Mouse (Mus musculus): ENCODE results near the gene Slit2. TPM values are rescaled to one million over a fixed set of nuclear protein-coding genes. Genes with fewer than 3 reads are reported as not detected.

Gene Slit2
- total RNA-seq, 1 experiment from 2014 or later, result 0.84 TPM

DNA sequence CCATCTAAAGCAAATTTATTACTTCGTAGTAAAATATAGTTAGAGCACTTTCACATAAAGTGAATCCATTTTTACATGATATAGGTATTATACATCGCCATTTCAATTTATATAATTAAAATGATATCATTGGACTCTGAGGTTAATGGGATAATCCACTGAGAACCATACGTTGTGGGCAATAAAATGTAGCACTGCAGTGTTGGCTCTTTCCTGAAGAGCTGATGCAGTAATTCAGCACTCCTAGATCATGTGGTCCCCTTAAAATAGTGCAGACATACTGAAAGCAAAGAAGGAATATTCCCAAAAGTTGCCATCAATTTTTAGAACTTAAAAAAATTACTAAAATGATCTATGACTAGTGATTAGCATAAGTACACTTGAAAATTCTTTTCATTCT lies 177.9 kb downstream of the Slit2 start:
- ATAC-seq (replicated peaks in 1 of 2; ENCODE audit: insufficient read depth in 1 of 2, low FRiP score in 2 of 2, low TSS enrichment in 1 of 2, low read depth in 1 of 2, poor library complexity in 2 of 2, severe bottlenecking in 2 of 2), result no peak

DNA sequence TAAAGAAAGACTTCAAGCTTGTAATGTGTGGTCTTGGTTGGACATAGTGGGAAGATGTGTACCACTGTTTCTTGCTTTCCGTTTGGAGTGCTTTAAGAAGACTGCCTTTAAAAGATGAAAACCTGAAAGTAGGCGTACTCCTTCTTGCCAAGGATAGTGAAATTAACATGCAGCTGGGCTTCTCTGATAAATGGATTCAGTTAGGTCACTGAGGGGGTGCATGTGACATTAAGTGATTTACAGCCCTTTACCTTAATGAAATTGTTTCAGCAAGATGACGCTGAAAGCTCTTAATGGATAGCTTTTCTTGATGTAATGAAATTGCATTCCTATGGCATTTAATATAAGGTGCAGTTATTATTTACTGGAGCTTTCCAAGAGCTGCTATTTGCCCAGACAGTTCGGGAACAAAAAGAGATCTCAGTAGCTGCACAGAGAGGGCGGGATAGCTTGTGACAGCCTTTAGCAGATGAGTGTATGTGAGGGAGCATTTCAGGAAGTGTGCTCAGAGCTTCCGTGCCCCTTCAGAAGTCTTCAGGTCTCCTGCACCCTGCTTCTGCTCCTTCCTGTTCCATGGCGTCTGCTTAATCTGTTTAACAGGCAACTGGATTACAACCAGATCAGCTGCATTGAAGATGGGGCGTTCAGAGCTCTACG lies 198.8 kb downstream of the Slit2 start:
- ATAC-seq (replicated peaks in 1 of 2; ENCODE audit: insufficient read depth in 1 of 2, low FRiP score in 2 of 2, low TSS enrichment in 1 of 2, low read depth in 1 of 2, poor library complexity in 2 of 2, severe bottlenecking in 2 of 2), result no peak

DNA sequence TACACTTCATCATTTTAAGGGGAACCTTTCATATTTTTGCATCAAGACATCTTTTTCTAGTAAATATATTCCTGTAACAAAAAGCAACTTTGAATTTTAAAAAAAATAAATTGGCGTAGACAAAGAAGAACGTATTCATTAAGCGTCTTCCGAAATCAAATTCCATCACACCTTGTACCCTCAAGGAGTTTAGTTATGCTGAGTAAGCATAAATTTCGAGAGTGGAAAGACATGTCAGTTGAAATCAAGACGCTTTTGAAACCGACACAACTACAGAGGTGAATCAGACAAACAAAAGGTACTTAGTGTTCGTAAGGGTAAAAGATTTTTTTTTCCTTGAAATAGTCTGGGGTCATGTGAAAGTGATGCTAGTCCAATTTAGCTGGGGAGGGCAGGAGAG lies 201.4 kb downstream of the Slit2 start:
- ATAC-seq (replicated peaks in 1 of 2; ENCODE audit: insufficient read depth in 1 of 2, low FRiP score in 2 of 2, low TSS enrichment in 1 of 2, low read depth in 1 of 2, poor library complexity in 2 of 2, severe bottlenecking in 2 of 2), result no peak

DNA sequence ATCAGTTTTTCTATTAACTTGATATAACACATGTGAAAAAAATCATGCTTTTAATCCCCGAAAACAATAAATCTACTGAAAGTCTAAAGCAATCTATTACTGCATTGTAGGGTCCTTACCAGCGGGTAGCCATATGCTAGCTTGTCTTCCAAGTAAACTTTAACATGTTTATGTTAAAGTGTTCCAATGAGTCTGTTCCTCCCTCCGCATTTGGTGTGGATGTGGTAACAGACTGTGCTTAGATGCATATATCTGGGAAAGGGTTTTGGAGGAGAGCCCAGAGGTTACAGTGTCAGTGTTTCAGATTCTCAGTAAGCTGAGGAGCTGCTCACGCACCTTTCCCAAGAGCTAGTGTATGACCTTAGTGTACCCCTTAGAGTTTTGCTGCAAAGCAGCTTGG lies 204.9 kb downstream of the Slit2 start:
- no peak for ATAC-seq (replicated peaks in 1 of 2; ENCODE audit: insufficient read depth in 1 of 2, low FRiP score in 2 of 2, low TSS enrichment in 1 of 2, low read depth in 1 of 2, poor library complexity in 2 of 2, severe bottlenecking in 2 of 2)

DNA sequence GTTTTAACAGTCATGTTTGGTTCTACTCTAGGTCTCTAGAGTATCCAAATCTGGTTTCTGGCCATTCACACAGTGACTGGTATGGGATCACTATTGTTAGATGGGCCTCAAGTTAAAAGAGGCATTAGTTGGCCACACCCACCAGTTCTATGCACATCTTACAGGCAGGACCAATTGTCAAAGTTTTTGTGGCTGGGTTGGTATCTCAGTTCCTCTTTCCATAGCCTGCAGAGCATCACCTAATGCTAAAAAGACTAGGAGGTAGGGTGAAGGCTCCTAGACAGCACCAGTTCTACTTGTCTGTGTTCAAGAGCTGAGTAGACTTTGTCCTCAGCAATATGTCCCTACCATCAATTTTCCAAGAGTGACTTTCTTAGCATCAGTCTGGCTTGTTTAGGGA lies 216.4 kb downstream of the Slit2 start:
- ATAC-seq (replicated peaks in 1 of 2; ENCODE audit: insufficient read depth in 1 of 2, low FRiP score in 2 of 2, low TSS enrichment in 1 of 2, low read depth in 1 of 2, poor library complexity in 2 of 2, severe bottlenecking in 2 of 2), result no peak

DNA sequence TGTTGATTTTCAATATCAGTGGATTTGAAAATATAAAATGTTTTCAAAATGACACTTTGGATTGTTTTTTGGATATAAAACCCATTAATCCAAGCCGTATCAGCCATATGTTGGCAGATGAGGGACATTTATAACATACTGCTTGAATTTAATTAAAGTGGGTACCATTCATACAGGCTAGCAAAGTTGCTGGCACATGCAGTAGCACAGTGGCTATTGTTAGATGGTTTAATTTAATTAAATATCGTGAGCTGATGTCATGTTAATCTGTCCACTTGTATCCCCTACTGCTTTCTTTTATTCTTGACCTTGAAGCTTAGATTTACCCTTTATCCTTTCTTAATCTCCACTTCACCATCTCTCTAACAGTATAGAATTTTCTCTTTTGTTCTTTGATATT lies 232.3 kb downstream of the Slit2 start:
- no peak for ATAC-seq (replicated peaks in 1 of 2; ENCODE audit: insufficient read depth in 1 of 2, low FRiP score in 2 of 2, low TSS enrichment in 1 of 2, low read depth in 1 of 2, poor library complexity in 2 of 2, severe bottlenecking in 2 of 2)

DNA sequence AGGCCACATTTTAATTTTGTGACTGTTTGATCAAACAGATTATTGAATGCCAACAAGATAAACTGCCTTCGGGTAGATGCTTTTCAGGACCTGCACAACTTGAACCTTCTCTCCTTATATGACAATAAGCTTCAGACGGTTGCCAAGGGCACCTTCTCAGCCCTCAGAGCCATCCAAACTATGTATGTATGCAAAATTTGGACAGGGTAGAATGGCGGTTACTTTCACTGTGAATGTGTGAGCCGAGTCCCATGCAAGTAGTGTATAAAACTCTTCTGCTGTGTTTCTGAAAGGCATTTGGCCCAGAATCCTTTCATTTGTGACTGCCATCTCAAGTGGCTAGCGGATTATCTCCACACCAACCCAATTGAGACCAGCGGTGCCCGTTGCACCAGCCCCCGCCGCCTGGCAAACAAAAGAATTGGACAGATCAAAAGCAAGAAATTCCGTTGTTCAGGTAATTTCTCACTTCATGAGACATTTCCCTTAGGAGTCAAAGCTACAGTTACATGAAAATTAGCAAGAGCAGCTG lies 236.8 kb downstream of the Slit2 start:
- ATAC-seq (replicated peaks in 1 of 2; ENCODE audit: insufficient read depth in 1 of 2, low FRiP score in 2 of 2, low TSS enrichment in 1 of 2, low read depth in 1 of 2, poor library complexity in 2 of 2, severe bottlenecking in 2 of 2), result no peak

DNA sequence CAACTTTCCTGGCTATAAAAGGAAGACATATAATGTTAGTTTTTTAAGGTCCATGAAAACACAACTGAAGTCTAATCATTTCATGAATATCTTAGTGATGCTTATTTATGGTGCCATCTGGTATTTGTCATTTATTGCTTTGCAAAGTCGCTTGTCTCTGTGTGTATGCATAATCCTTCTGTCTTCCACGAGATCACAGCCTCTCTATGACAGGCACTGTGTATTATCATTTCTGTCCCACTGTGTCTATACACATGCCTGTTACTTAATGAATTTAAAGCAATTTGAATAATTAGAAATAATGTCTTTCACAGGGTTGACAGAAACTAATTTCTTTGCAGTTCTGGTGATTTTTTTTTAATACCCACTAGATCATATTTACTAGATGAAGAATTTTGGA lies 242.6 kb downstream of the Slit2 start:
- no peak for ATAC-seq (replicated peaks in 1 of 2; ENCODE audit: insufficient read depth in 1 of 2, low FRiP score in 2 of 2, low TSS enrichment in 1 of 2, low read depth in 1 of 2, poor library complexity in 2 of 2, severe bottlenecking in 2 of 2)

DNA sequence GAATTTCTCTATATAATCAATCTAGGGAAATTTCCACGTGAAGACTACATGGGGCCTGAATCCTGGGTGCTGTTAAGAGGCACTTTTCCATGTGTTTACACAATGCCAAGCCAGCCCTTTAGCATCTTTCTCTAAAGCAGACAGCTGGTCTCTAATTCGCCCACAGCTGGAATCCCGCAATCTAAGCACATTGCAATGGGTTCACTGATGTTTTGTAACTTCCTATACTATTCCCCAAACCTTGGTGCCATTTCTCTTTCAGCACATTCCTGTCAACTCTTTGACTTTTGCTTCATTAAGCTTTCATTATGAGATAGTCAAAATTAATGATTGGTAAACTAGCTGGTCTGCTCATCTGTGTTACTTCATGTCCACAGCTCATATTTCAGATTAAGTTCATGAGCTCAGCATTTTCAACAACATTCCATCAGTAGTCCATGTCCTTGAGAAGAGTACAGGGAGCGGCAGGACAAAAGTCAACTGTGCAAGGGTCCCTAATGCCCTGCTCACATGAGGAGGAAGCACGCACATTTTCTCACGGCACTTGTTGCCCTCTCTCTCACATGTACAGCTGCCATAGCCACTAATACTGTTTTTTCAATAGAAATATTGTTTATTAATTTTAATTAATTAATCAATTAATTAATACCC lies 247.6 kb downstream of the Slit2 start:
- ATAC-seq (replicated peaks in 1 of 2; ENCODE audit: insufficient read depth in 1 of 2, low FRiP score in 2 of 2, low TSS enrichment in 1 of 2, low read depth in 1 of 2, poor library complexity in 2 of 2, severe bottlenecking in 2 of 2), result no peak

DNA sequence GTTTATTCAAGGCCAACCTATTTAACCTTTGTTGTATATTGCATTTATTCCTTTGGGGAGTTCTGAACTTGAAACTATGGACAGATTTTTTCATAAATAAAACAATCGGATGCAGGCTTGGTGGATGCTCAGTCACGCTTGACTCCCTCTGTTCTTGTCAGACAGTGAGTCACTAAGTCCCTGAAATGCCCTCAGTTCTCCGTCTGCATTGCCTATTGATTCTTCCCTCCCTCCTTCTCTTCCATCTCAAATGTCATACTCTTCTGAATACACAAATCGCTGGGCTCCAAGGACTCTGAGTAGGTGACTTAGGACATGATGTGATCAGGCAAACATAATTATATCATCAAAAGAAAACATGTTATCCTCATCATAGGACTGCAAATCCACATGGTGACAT lies 251.8 kb downstream of the Slit2 start:
- no peak for ATAC-seq (replicated peaks in 1 of 2; ENCODE audit: insufficient read depth in 1 of 2, low FRiP score in 2 of 2, low TSS enrichment in 1 of 2, low read depth in 1 of 2, poor library complexity in 2 of 2, severe bottlenecking in 2 of 2)

DNA sequence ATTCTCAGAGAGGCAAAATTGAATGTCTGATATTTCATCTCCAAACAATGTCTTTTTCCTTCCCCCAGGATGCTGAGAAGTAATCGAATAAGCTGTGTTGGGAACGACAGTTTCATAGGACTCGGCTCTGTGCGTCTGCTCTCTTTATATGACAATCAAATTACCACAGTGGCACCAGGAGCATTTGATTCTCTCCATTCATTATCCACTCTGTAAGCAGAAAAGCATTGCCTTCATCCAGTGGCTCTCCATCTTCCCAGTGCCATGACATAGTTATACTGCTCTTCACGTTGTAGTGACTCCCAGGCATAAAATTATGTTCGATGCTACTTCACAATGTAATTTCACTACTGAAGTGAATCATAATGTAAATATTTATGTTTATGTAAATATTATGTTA lies 252.3 kb downstream of the Slit2 start:
- ATAC-seq (replicated peaks in 1 of 2; ENCODE audit: insufficient read depth in 1 of 2, low FRiP score in 2 of 2, low TSS enrichment in 1 of 2, low read depth in 1 of 2, poor library complexity in 2 of 2, severe bottlenecking in 2 of 2), result no peak

DNA sequence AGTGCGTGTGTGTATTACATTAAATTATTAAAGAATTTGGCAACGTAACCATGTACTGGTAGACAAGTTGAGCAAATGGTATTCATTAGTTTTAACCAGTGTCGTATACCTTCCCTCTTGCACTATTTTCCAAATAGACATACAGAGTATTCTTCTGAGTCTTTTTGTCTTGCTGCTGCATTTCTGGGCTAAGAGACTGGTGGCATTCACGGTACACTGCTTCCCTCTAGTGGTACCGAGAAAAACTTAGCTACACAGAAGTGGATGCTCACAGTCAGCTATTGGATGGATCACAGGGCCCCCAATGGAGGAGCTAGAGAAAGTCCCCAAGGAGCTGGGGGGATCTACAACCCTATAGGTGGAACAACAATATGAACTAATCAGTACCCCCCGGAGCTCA lies 257.8 kb downstream of the Slit2 start:
- ATAC-seq (replicated peaks in 1 of 2; ENCODE audit: insufficient read depth in 1 of 2, low FRiP score in 2 of 2, low TSS enrichment in 1 of 2, low read depth in 1 of 2, poor library complexity in 2 of 2, severe bottlenecking in 2 of 2), result peak; percentile 81 to 88

DNA sequence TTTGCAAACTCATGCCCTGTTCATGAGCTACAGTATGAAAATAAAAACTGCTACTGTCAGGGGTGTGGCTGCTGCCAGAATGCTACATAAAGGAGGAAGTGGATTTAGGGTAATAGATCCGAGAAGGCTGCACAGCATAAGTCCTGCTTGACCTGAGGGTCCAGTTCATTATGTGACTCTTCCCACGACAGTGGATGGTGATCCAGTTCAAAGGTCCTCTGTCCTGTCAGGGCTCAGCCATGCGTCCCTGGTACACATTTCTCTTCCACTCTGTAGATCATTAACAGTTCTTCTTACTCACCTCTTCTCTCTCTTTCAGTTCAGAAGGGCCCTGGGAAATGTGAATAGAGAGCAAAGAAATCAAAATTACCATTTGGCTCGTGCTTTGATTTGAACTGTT lies 265.4 kb downstream of the Slit2 start:
- no peak; a peak in 1 of 4 replicates for ATAC-seq (replicated peaks in 1 of 2; ENCODE audit: insufficient read depth in 1 of 2, low FRiP score in 2 of 2, low TSS enrichment in 1 of 2, low read depth in 1 of 2, poor library complexity in 2 of 2, severe bottlenecking in 2 of 2)

DNA sequence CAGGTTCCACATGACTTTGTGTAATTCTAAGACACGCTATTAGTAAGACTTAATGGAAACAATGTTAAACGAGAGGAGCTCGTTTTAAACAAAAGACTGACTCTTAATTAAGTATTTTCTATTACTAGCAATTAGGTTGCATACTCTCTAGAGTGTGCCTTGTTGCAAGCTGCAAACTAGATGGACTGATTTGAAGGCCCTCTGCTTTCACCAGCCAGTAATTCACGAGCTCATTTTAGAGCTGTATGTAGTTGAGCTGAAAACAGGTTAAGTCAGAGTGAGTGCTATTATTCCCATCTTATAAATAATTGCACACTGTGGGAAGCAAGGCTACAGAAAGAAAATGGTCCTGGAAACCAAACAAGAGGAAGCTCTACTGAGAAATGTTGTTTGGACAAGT lies 294.6 kb downstream of the Slit2 start:
- ATAC-seq (replicated peaks in 1 of 2; ENCODE audit: insufficient read depth in 1 of 2, low FRiP score in 2 of 2, low TSS enrichment in 1 of 2, low read depth in 1 of 2, poor library complexity in 2 of 2, severe bottlenecking in 2 of 2), result no peak

DNA sequence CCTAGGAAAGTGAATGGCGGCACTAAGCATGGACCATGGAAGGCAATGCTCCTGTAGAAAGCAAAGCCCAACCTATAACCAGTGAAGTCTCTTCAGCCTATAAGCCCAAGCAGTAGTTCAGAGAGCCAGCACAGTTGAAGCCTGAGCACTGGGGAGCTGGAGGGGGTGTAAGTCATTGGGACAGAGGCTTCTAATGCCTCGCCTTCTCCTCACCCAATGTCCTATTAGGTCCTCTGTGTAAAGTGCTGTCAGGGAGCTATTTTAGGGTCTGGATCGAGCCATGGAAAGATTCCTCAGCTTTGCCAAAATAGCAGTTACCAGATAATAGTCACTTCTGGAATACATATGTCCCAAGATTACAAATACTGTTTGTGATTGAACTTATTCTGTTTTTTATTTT lies 318.2 kb downstream of the Slit2 start:
- no peak for ATAC-seq (replicated peaks in 1 of 2; ENCODE audit: insufficient read depth in 1 of 2, low FRiP score in 2 of 2, low TSS enrichment in 1 of 2, low read depth in 1 of 2, poor library complexity in 2 of 2, severe bottlenecking in 2 of 2)

DNA sequence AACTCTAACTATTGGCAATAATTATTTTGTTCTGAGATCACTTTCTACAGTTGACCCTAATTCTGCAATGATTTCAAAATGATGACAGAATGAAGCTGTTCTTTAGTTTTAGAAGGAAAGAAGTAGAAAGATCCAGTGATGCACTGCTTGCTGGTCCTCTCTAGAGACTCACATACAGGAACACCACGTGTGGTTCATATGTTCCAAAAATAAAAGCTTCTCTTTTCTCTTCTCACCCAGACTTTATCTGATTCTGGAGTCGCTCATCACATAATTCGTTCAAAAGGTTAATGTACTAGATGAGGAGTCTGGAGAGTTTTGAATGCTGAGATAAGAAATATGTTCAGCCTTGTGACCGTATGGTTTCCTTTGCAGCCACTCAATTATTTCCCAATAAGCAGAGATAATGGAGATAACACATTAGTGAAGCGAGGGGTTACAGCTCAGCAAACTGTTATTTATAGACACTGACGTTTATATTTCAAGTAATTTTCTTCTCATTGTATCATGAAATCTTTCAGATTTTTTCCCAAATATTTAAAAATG lies 332.2 kb downstream of the Slit2 start:
- ATAC-seq (replicated peaks in 1 of 2; ENCODE audit: insufficient read depth in 1 of 2, low FRiP score in 2 of 2, low TSS enrichment in 1 of 2, low read depth in 1 of 2, poor library complexity in 2 of 2, severe bottlenecking in 2 of 2), result peak in 1 of 2 experiments; percentile 36; a peak in 1 of 4 replicates

DNA sequence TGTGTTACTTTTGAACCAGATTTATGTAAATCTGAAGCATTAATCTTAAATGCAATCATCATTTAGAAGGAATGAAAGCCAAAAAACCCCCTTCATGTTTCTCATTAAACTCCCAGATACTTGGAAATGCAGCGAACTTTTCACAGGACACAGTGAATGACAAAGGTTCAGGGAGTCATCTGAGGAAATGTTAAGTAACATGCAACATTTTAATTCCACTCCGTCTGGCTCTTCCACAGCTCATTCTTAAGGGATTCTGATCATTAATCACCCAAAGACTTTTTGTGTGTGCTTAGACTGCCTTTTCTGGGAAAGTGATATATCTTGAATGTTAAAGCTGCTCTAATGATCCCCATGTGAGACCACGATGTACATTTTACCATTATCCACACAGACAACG lies 337.7 kb downstream of the Slit2 start:
- no peak for ATAC-seq (replicated peaks in 1 of 2; ENCODE audit: insufficient read depth in 1 of 2, low FRiP score in 2 of 2, low TSS enrichment in 1 of 2, low read depth in 1 of 2, poor library complexity in 2 of 2, severe bottlenecking in 2 of 2)

DNA sequence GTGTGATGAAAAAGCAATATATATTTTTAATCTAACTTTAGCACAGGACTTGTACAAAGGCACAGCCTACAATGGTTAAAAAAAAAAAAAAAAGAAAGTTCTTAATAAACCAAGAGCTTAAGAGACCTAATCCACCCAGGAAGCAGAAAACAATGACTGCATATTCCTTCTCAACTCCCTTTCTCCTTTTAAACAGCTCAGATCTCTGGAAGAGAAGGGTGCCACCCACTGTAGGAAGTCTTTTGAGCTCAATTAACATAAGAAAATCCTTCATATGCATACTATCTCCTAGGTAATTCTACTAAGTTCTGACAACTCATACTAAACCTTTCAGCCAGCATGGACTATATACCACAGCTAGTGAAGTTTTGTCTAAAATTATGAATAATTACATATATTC lies 343.3 kb downstream of the Slit2 start:
- no peak for ATAC-seq (replicated peaks in 1 of 2; ENCODE audit: insufficient read depth in 1 of 2, low FRiP score in 2 of 2, low TSS enrichment in 1 of 2, low read depth in 1 of 2, poor library complexity in 2 of 2, severe bottlenecking in 2 of 2)

DNA sequence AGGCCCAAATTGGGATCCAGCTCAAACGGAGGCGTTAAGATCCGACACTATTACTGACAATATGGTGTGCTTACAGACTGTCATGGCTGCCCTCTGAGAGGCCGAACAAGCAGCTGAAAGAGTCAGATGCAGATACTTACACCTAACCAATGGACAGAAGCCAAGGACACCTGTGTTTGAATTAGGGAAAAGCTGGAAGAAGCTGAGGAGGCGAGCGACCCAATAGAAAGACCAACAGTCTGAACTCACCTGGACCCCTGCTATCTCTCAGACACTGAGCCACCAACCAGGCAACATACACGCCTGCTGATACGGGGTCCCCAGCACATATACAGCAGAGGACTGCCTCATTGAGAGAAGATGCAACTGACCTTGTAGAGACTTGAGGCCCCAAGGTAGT lies 344.7 kb downstream of the Slit2 start, which contains the start of gene 5730480H06Rik:
5730480H06Rik (plus strand) TSS at position 301 of the 400 bp plus-strand sequence.
- ATAC-seq (replicated peaks in 1 of 2; ENCODE audit: insufficient read depth in 1 of 2, low FRiP score in 2 of 2, low TSS enrichment in 1 of 2, low read depth in 1 of 2, poor library complexity in 2 of 2, severe bottlenecking in 2 of 2), result no peak
